Mouse (Mus musculus) megakaryocyte progenitor cell, adult 5-6 weeks (primary cell): Measurements from ENCODE around the gene 1700001F09Rik. TPM values are rescaled to one million over a fixed set of nuclear protein-coding genes. Genes with fewer than 3 reads are reported as not detected.
"Not testable (repeated sequence)": the region's sequence is repeated elsewhere in the genome, so short reads cannot be mapped to it uniquely, and the experiment has no call there.

Experiments used
- ATAC-seq: replicated peaks from 2 replicates; pipeline ENCODE4 v1.8.0; 2016; ENCODE audit warnings: mild to moderate bottlenecking, moderate TSS enrichment, inconsistent platforms; ENCODE audit not compliant: poor library complexity
- total RNA-seq, 2 experiments: library from RNA; stranded (forward) in 1 of 2; stranded (reverse) in 1 of 2; fragments of 157-497, 149-512 nt in 1 of 2; fragments of 200-1000 nt in 1 of 2; gene quantifications; 2 replicates each; pipeline versions ENCODE4 v1.2.3 to v1.2.4; 2015 to 2017

Gene 1700001F09Rik
- total RNA-seq (2015) (not detected in 2 replicates), total RNA-seq (2017) (not detected in 2 replicates)

GRCm38 (mm10) chr14:43347711-43348110, at the start of gene 1700001F09Rik:
Gene 1700001F09Rik, minus strand, starts transcription at chr14:43347811.
- ATAC-seq, result not testable (repeated sequence)

- not testable (repeated sequence) for ATAC-seq
Measured at GRCm38 (mm10) chr14:43361713-43362112, 14.1 kb upstream of the 1700001F09Rik start.

- ATAC-seq, result not testable (repeated sequence)
Measured at GRCm38 (mm10) chr14:43359246-43359645, 11.6 kb upstream of the 1700001F09Rik start.

GRCm38 (mm10) chr14:43357496-43357895, 9.9 kb upstream of the 1700001F09Rik start:
- ATAC-seq, result not testable (repeated sequence)

- not testable (repeated sequence) for ATAC-seq
Measured at GRCm38 (mm10) chr14:43352944-43353343, 5.3 kb upstream of the 1700001F09Rik start.

- not testable (repeated sequence) for ATAC-seq
Measured at GRCm38 (mm10) chr14:43337646-43338045, 10.0 kb downstream of the 1700001F09Rik start.

- not testable (repeated sequence) for ATAC-seq
Measured at GRCm38 (mm10) chr14:43331362-43331880, 16.2 kb downstream of the 1700001F09Rik start.

GRCm38 (mm10) chr14:43328603-43329002, 19.0 kb downstream of the 1700001F09Rik start:
- not testable (repeated sequence) for ATAC-seq

GRCm38 (mm10) chr14:43319516-43319915, 28.1 kb downstream of the 1700001F09Rik start:
- not testable (repeated sequence) for ATAC-seq

- ATAC-seq, result not testable (repeated sequence)
Measured at GRCm38 (mm10) chr14:43293503-43293902, 54.1 kb downstream of the 1700001F09Rik start, which contains the start of gene Gm8127. Gene Gm8127, minus strand, starts transcription at chr14:43293832.

Other genes with a start within 250 kb of the 1700001F09Rik start
- gene Gm8104, start 247.2 kb downstream of the 1700001F09Rik start, total RNA-seq (2015), result not detected in 2 replicates
- gene Gm8104, start 247.2 kb downstream of the 1700001F09Rik start, total RNA-seq (2017), result not detected in 2 replicates
- gene Gm7233, start 167.9 kb downstream of the 1700001F09Rik start, total RNA-seq (2015), result not detected in 2 replicates
- not detected in 2 replicates for gene Gm7233, start 167.9 kb downstream of the 1700001F09Rik start, total RNA-seq (2017)
- not detected in 2 replicates for gene Gm8122, start 112.5 kb downstream of the 1700001F09Rik start, total RNA-seq (2015)
- not detected in 2 replicates for gene Gm8122, start 112.5 kb downstream of the 1700001F09Rik start, total RNA-seq (2017)
- not detected in 2 replicates for gene Gm8126, start 89.2 kb downstream of the 1700001F09Rik start, total RNA-seq (2015)
- not detected in 2 replicates for gene Gm8126, start 89.2 kb downstream of the 1700001F09Rik start, total RNA-seq (2017)
- gene Gm9732, start 72.8 kb downstream of the 1700001F09Rik start, total RNA-seq (2015), result not detected in 2 replicates
- not detected in 2 replicates for gene Gm9732, start 72.8 kb downstream of the 1700001F09Rik start, total RNA-seq (2017)
- not detected in 2 replicates for gene Gm8127, start 54.0 kb downstream of the 1700001F09Rik start, total RNA-seq (2015)
- not detected in 2 replicates for gene Gm8127, start 54.0 kb downstream of the 1700001F09Rik start, total RNA-seq (2017)
- not detected in 2 replicates for gene Gm8138, start 68.5 kb upstream of the 1700001F09Rik start, total RNA-seq (2015)
- not detected in 2 replicates for gene Gm8138, start 68.5 kb upstream of the 1700001F09Rik start, total RNA-seq (2017)
- gene Gm5799, start 195.8 kb upstream of the 1700001F09Rik start, total RNA-seq (2015), result not detected in 2 replicates
- gene Gm5799, start 195.8 kb upstream of the 1700001F09Rik start, total RNA-seq (2017), result not detected in 2 replicates
- not detected in 2 replicates for gene Gm17654, start 231.3 kb upstream of the 1700001F09Rik start, total RNA-seq (2015)
- not detected in 2 replicates for gene Gm17654, start 231.3 kb upstream of the 1700001F09Rik start, total RNA-seq (2017)